Mouse (Mus musculus): ENCODE results near the gene Ptch1. TPM values are rescaled to one million over a fixed set of nuclear protein-coding genes. Genes with fewer than 3 reads are reported as not detected.

The Ptch1 gene
- total and polyA plus RNA-seq, 3 experiments = 7.5 to 79.0 (median 23.4) TPM

GRCm38 (mm10) chr13:63556431-63556830, 17.0 kb downstream of the Ptch1 start:
- no peak overlapping the region for H3K4me3 ChIP-seq (ENCODE audit: control insufficient read depth in 1 of 2, insufficient read depth in 1 of 2, low read depth in 2 of 2, low read length in 2 of 2)
- peaks cover 3 to 17% of the 10 kb centered on the region in 2 experiments; a peak in 3 of 4 replicates for H3K4me1 ChIP-seq (ENCODE audit: control insufficient read depth in 1 of 2, insufficient read depth in 2 of 2, low read length in 2 of 2)
- H3K9ac ChIP-seq (ENCODE audit: control insufficient read depth, low read depth, low read length, poor library complexity, severe bottlenecking) = no peak overlapping the region
- H3K27me3 ChIP-seq (ENCODE audit: control insufficient read depth in 1 of 2, insufficient read depth in 2 of 2, low read length in 2 of 2) = no peaks in the 10 kb centered on the region
- no peak for DNase-seq (ENCODE audit: low read depth, low spot score)
- H3K79me2 ChIP-seq (ENCODE audit: control insufficient read depth, insufficient read depth, low read length, poor library complexity) = peaks cover 65% of the 10 kb centered on the region
- H3K36me3 ChIP-seq (ENCODE audit: control insufficient read depth in 1 of 2, insufficient read depth in 2 of 2, low read length in 2 of 2) = peaks cover 4 to 22% of the 10 kb centered on the region in 2 experiments
- H3K27ac ChIP-seq (ENCODE audit: control insufficient read depth, low read depth, low read length) = no peak overlapping the region
- no peaks in the 10 kb centered on the region for H3K9me3 ChIP-seq (replicated peaks; ENCODE audit: insufficient read depth, low read length)
- TF ChIP-seq POLR2AphosphoS5 (IDR thresholded peaks at IDR 0.05; ENCODE audit: borderline replicate concordance, low read depth, low read length) (no peak), ETS1 (IDR thresholded peaks at IDR 0.05; ENCODE audit: low read depth, low read length) (no peak), KAT2A (conservative IDR thresholded peaks at IDR 0.05; ENCODE audit: low read depth, low read length) (no peak), TCF12 (IDR thresholded peaks at IDR 0.05; ENCODE audit: low read depth, low read length) (no peak), NELFE (IDR thresholded peaks at IDR 0.05; ENCODE audit: low read depth, low read length) (no peak), BHLHE40 (IDR thresholded peaks at IDR 0.05; ENCODE audit: borderline replicate concordance, low read depth, low read length) (no peak), JUND (IDR thresholded peaks at IDR 0.05; ENCODE audit: low read depth, low read length) (no peak), NRF1 (IDR thresholded peaks at IDR 0.05; ENCODE audit: insufficient read depth, low read depth, low read length, poor library complexity, severe bottlenecking) (no peak)

- TF ChIP-seq POLR2AphosphoS2 (IDR thresholded peaks at IDR 0.05; ENCODE audit: low read length) (no peak), CTCF (IDR thresholded peaks at IDR 0.05 in 2 of 3, conservative IDR thresholded peaks at IDR 0.05 in 1 of 3; ENCODE audit: control insufficient read depth in 1 of 3, insufficient read depth in 1 of 3, low read depth in 2 of 3, low read length in 3 of 3, poor library complexity in 1 of 3, severe bottlenecking in 1 of 3) (no peak), POLR2AphosphoS5 (IDR thresholded peaks at IDR 0.05; ENCODE audit: borderline replicate concordance, low read depth, low read length) (no peak), TAL1 (IDR thresholded peaks at IDR 0.05; ENCODE audit: low read length) (no peak), ZKSCAN1 (IDR thresholded peaks at IDR 0.05; ENCODE audit: low read depth, low read length) (no peak), RAD21 (IDR thresholded peaks at IDR 0.05; ENCODE audit: low read depth, low read length) (no peak)
- peaks cover under 1 to 12% of the 10 kb centered on the region in 2 experiments; a peak in 3 of 4 replicates for H3K4me1 ChIP-seq (ENCODE audit: control insufficient read depth in 1 of 2, insufficient read depth in 2 of 2, low read length in 2 of 2)
These were observed 17.5 kb downstream of the Ptch1 start for GRCm38 (mm10) chr13:63555885-63556284.

GRCm38 (mm10) chr13:63554569-63554968, 18.8 kb downstream of the Ptch1 start:
- H3K4me1 ChIP-seq (ENCODE audit: control insufficient read depth in 1 of 2, insufficient read depth in 2 of 2, low read length in 2 of 2) = peaks cover 2 to 4% of the 10 kb centered on the region in 2 experiments; a peak in 2 of 4 replicates
- H3K27me3 ChIP-seq (ENCODE audit: control insufficient read depth in 1 of 2, insufficient read depth in 2 of 2, low read length in 2 of 2) = no peaks in the 10 kb centered on the region
- no peak overlapping the region for H3K27ac ChIP-seq (ENCODE audit: control insufficient read depth, low read depth, low read length)
- peaks cover 50% of the 10 kb centered on the region for H3K79me2 ChIP-seq (ENCODE audit: control insufficient read depth, insufficient read depth, low read length, poor library complexity)
- no peak overlapping the region for H3K9ac ChIP-seq (ENCODE audit: control insufficient read depth, low read depth, low read length, poor library complexity, severe bottlenecking)
- DNase-seq (ENCODE audit: low read depth, low spot score) = no peak
- H3K4me3 ChIP-seq (ENCODE audit: control insufficient read depth in 1 of 2, insufficient read depth in 1 of 2, low read depth in 2 of 2, low read length in 2 of 2) = no peak overlapping the region
- no peaks in the 10 kb centered on the region for H3K9me3 ChIP-seq (replicated peaks; ENCODE audit: insufficient read depth, low read length)
- H3K36me3 ChIP-seq (ENCODE audit: control insufficient read depth in 1 of 2, insufficient read depth in 2 of 2, low read length in 2 of 2) = peaks cover 6 to 11% of the 10 kb centered on the region in 2 experiments
- TF ChIP-seq ZNF384 (IDR thresholded peaks at IDR 0.05; ENCODE audit: low read depth, low read length) (no peak), POLR2AphosphoS2 (IDR thresholded peaks at IDR 0.05; ENCODE audit: low read length) (no peak), ZKSCAN1 (IDR thresholded peaks at IDR 0.05; ENCODE audit: low read depth, low read length) (no peak), TAL1 (IDR thresholded peaks at IDR 0.05; ENCODE audit: low read length) (no peak), KAT2A (conservative IDR thresholded peaks at IDR 0.05; ENCODE audit: low read depth, low read length) (no peak), MYC (IDR thresholded peaks at IDR 0.05; ENCODE audit: low read depth, low read length) (no peak), BHLHE40 (IDR thresholded peaks at IDR 0.05; ENCODE audit: borderline replicate concordance, low read depth, low read length) (no peak), HCFC1 (IDR thresholded peaks at IDR 0.05; ENCODE audit: low read depth, low read length) (no peak), MAZ (IDR thresholded peaks at IDR 0.05; ENCODE audit: low read depth, low read length) (no peak), MAX (IDR thresholded peaks at IDR 0.05; ENCODE audit: low read length) (no peak), SIN3A (IDR thresholded peaks at IDR 0.05; ENCODE audit: low read length) (no peak), EP300 (IDR thresholded peaks at IDR 0.05; ENCODE audit: low read depth in 1 of 2, low read length in 2 of 2) (no peak), TCF12 (IDR thresholded peaks at IDR 0.05; ENCODE audit: low read depth, low read length) (no peak), NRF1 (IDR thresholded peaks at IDR 0.05; ENCODE audit: insufficient read depth, low read depth, low read length, poor library complexity, severe bottlenecking) (no peak), MEF2A (IDR thresholded peaks at IDR 0.05; ENCODE audit: extremely low read depth, insufficient replicate concordance, low read depth, low read length, poor library complexity, severe bottlenecking) (no peak), ZMIZ1 (IDR thresholded peaks at IDR 0.05; ENCODE audit: low read depth, low read length) (no peak), GATA1 (IDR thresholded peaks at IDR 0.05; ENCODE audit: low read depth, low read length) (no peak), USF1 (IDR thresholded peaks at IDR 0.05; ENCODE audit: low read depth, low read length) (no peak)

More at GRCm38 (mm10) chr13:63555885-63556284, 17.5 kb downstream of the Ptch1 start:
- no peak overlapping the region for H3K4me3 ChIP-seq (ENCODE audit: control insufficient read depth in 1 of 2, insufficient read depth in 1 of 2, low read depth in 2 of 2, low read length in 2 of 2)
- no peaks in the 10 kb centered on the region for H3K9me3 ChIP-seq (replicated peaks; ENCODE audit: insufficient read depth, low read length)
- H3K36me3 ChIP-seq (ENCODE audit: control insufficient read depth in 1 of 2, insufficient read depth in 2 of 2, low read length in 2 of 2) = peaks cover 4 to 19% of the 10 kb centered on the region in 2 experiments
- DNase-seq (ENCODE audit: low read depth, low spot score) = no peak
- H3K9ac ChIP-seq (ENCODE audit: control insufficient read depth, low read depth, low read length, poor library complexity, severe bottlenecking) = no peak overlapping the region
- no peak overlapping the region for H3K27ac ChIP-seq (ENCODE audit: control insufficient read depth, low read depth, low read length)
- H3K79me2 ChIP-seq (ENCODE audit: control insufficient read depth, insufficient read depth, low read length, poor library complexity) = peaks cover 60% of the 10 kb centered on the region
- H3K27me3 ChIP-seq (ENCODE audit: control insufficient read depth in 1 of 2, insufficient read depth in 2 of 2, low read length in 2 of 2) = no peaks in the 10 kb centered on the region
